Mouse (Mus musculus) left cerebral cortex, adult 18-20 months (tissue): ENCODE measurements at regions not wholly inside any gene's neighbourhood (a gene's known extent, or its start where the extent isn't known, plus 50 kb on each side); places are given as distances from the start of the nearest gene placed in this dataset.
A peak's percentile ranks its signal among the peaks of the same experiment; 100 is the strongest.

Source experiments
- DNase-seq, 2 experiments: peaks; one replicate each; pipeline ENCODE4 v3.0.0; 2021 to 2022; ENCODE audit warnings: low spot score in 2 of 2, mixed read lengths in 1 of 2

GRCm38 (mm10) chr7:70767697-70768096 lies 401.2 kb upstream of the Nr2f2 start:
- DNase-seq: no peak

GRCm38 (mm10) chr7:70756676-70757075 lies 390.1 kb upstream of the Nr2f2 start:
- no peak for DNase-seq

- DNase-seq: no peak
Measured at GRCm38 (mm10) chr7:70754826-70755225, 388.3 kb upstream of the Nr2f2 start.

- DNase-seq: no peak
Measured at GRCm38 (mm10) chr7:70752802-70753218, 386.3 kb upstream of the Nr2f2 start.

GRCm38 (mm10) chr7:70748884-70749283 lies 382.3 kb upstream of the Nr2f2 start:
- no peak for DNase-seq

- DNase-seq: peak in 1 of 2 experiments; percentile 16
Measured at GRCm38 (mm10) chr7:70748345-70748744, 381.8 kb upstream of the Nr2f2 start.

- DNase-seq: no peak
Measured at GRCm38 (mm10) chr7:70744296-70744695, 377.8 kb upstream of the Nr2f2 start.

GRCm38 (mm10) chr7:70735591-70735990 lies 369.1 kb upstream of the Nr2f2 start:
- no peak for DNase-seq

- no peak for DNase-seq
Measured at GRCm38 (mm10) chr7:70733501-70733900, 367.0 kb upstream of the Nr2f2 start.

GRCm38 (mm10) chr7:70729896-70730295 lies 363.4 kb upstream of the Nr2f2 start:
- no peak for DNase-seq

GRCm38 (mm10) chr7:70718149-70718765 lies 351.7 kb upstream of the Nr2f2 start:
- no peak for DNase-seq

- no peak for DNase-seq
Measured at GRCm38 (mm10) chr7:70717608-70718007, 351.1 kb upstream of the Nr2f2 start.

GRCm38 (mm10) chr7:70716811-70717458 lies 350.4 kb upstream of the Nr2f2 start:
- DNase-seq: no peak

GRCm38 (mm10) chr7:70712141-70712540 lies 345.6 kb upstream of the Nr2f2 start:
- peak; percentile 62 to 77 for DNase-seq

GRCm38 (mm10) chr7:70706281-70706680 lies 339.7 kb upstream of the Nr2f2 start:
- no peak for DNase-seq

GRCm38 (mm10) chr7:70703784-70704183 lies 337.2 kb upstream of the Nr2f2 start:
- no peak for DNase-seq

- no peak for DNase-seq
Measured at GRCm38 (mm10) chr7:70700461-70700860, 333.9 kb upstream of the Nr2f2 start.

- DNase-seq: no peak
Measured at GRCm38 (mm10) chr7:70699391-70699790, 332.9 kb upstream of the Nr2f2 start.

GRCm38 (mm10) chr7:70698986-70699385 lies 332.5 kb upstream of the Nr2f2 start:
- DNase-seq: no peak

GRCm38 (mm10) chr7:70692160-70692559 lies 325.6 kb upstream of the Nr2f2 start:
- no peak for DNase-seq

GRCm38 (mm10) chr7:70690845-70691244 lies 324.3 kb upstream of the Nr2f2 start:
- no peak for DNase-seq

GRCm38 (mm10) chr7:70669065-70669464 lies 302.5 kb upstream of the Nr2f2 start:
- no peak for DNase-seq

- DNase-seq: no peak
Measured at GRCm38 (mm10) chr7:70660162-70660561, 293.6 kb upstream of the Nr2f2 start.
